Mouse (Mus musculus): Measurements from ENCODE around the gene Sik3.

Sik3 gene

DNA sequence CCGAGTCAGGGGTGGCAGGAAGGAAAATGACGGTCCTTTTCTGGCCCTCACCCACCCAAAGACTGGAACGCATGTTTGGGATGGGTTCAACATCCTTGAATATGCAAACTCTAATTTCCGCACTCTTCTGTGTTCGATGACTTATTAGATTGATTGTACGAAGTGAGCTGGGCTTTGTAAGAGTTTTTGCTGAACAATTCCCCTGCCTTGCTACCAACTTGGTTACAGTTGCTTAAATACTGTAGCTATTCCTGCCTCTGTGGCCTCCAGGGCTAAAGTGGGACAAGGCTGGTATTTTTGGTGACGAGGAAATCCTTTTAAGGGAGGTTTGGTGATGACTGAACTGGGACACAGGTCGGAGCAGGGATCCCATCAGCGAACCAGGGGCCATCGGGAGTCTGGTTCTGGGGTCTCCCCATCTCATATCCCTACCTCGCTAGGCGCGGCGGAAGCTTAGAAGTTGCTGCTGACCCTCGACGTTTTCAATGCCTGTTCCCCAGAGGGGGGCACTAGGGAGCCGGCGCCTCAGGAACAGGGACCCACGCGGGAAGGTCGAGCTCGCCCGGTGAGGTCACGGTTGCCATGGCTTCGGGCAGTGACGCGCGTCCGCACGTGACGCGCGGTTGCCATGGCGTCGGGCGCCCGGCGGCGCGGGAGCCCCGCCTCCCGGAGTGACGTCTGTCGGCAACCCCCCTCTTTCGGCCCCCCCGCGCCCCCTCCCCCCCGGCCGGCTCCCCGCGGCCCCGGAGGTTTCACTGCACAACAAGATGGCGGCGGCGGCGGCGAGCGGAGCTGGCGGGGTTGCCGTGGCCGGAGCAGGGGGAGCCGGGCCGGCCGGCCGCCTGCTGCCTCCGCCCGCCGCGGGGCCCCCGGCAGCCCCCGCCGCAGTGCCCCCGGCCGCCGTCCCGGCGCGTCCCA lies at the start of gene Sik3, which contains the start of gene Pafah1b2:
TSS of gene Sik3 (plus strand) at position 730 of the 918 bp plus-strand sequence.
TSS of gene Pafah1b2 (minus strand) at position 600 of the 918 bp plus-strand sequence.
- DNase-seq (ENCODE audit: low read depth, low spot score): peak; percentile 86

- DNase-seq (ENCODE audit: low read depth, low spot score): no peak
These were observed 49.0 kb upstream of the Sik3 start for GRCm38 (mm10) chr9:45963577-45963976.

- DNase-seq (ENCODE audit: low read depth, low spot score): no peak
These were observed 35.7 kb upstream of the Sik3 start for GRCm38 (mm10) chr9:45976884-45977283.

DNA sequence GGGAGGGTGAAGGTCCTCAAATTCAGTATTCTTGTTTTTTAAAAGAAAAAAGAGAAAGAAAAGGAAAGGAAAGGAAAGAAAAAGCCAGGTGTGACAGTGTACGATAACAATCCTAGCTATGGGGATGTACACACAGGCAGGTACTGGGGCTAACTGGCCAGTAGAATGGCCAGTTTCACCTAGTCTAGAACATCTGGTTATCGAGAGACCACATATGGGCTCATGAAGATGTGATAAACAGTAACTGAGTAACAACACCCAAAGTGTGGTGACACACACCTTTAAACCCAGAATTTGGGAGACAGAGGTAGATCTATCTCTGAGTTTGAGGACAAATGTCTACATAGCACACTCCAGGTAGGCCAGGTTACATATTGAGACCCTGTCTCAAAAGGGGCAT lies 32.8 kb upstream of the Sik3 start:
- no peak for DNase-seq (ENCODE audit: low read depth, low spot score)

DNA sequence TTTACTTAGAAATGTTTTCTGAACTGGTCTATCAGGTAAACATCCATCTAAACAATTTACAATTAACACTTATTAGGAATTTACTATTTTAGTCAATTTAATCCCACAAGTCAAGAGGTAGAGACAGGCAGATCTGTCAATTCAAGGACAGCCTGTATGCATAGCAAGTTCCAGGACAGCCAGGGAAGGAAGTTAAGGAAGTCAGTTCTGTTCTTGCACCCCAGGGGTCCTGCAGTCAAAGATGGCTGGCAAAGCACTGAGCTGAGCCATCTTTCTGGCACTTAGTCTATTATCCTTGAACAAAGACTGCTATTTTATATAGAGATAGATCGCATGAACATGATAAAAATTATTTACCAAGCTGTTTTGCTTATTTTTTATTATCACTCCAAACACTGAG lies 32.0 kb upstream of the Sik3 start:
- no peak for DNase-seq (ENCODE audit: low read depth, low spot score)

GRCm38 (mm10) chr9:45981331-45981730 lies 31.3 kb upstream of the Sik3 start:
- no peak for DNase-seq (ENCODE audit: low read depth, low spot score)

DNA sequence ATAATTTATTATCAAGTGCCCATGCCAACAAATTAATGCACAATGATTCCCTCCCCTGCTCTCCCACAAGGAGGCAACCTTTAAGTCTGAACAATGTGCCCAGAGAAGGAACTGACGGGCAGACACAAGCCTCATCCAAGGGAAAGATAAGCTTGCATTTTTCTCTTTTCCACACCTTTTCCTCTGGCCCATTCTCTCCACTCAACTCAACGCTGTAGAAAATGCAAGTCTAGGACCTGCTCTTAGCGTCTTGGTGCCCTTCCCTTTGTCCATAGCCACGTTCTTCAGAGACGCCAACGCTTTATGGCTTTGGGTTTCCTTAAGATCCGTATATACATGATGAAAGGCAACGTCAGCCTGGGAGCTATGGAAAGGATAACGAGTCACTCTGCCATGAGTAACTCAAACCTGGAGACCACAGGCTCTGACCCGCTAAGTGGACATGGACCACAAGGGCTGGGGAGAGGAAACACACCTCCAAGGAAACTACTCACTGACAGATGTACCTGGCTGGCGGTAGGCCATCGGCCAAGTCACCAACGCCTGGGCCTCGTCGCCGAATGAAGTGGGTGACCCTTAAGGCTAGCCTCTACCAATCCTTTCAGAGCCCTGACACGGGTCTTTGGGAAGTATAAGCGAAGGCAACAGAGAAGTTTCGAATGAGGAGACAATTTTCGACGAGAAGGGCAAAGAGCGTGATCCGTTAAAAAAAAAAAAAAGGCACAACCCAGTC lies 28.8 kb upstream of the Sik3 start:
- DNase-seq (ENCODE audit: low read depth, low spot score): no peak

DNA sequence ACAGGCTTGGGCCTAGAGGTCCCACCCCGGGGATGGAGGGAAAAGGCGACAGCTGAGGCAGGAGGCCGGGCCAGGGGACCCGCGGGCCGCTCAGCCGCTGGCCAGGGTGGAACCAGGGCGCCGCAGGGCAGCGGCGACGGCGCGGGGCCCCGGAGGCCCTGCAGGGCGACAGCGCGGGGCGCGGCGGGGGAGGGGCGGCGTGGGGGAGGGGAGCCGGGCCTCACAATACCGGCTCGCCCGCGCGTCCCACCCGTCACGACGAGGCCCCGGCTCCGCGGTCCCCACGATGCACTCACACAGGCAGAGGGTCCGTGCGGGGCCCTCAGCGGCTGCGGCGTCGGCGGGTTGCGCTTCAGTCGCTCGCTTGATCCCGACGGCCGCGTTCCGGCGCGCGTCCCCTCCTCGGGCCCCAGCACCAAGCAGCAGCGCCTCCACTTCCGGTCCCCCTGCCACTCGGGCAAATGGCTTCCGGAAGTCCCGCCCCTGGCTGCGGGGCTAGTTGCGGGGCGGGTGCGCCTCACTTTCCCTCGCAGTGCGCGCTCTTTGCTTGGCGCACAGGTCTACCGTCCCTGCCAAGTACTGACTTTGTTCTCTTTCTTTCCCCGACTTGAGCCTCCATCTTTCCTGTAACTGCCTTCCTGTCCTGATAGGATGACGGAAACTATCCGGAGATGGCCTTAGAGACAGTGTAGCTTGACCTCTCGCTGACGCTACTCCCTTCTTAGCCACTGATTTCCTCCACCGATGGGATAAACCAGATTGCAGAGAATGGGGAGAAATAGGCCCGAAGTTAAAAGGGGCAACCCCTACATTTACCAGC lies 28.0 kb upstream of the Sik3 start:
- DNase-seq (ENCODE audit: low read depth, low spot score): peak; percentile 79

DNA sequence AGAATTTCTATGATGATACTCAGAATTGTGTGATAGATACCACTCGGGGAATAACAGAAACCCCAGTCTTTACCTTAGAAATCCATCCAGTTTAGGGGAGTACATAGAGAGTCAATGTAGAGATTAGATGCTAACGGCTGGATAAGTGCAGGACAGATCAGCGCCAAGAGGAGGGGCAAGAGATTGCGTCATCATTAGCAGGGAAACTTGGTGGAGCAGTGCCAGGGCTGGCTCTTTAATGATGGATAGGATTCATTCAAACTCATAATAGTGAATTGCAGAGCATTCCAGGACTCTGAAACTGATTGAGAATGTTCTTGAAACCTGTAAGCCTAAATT lies 27.4 kb upstream of the Sik3 start:
- no peak for DNase-seq (ENCODE audit: low read depth, low spot score)

DNA sequence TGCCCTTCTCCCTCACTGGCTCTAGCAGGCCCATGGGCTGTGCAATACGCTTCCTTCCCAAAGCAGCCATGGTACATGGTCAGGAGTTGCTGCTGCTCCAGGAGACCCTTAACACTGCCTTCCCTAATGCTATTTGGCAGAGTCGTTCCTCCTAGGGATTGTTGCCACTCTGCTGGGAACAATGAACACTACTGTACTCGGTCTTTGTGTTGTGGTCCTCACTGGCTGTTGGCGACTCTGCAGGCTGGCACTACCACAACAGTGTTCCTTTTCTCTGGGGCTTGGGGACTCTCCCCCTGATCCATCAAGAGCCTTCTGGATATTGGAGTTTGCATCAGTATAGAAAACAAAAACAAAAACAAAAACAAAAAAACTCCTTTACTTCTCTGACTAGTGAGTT lies 13.6 kb upstream of the Sik3 start:
- DNase-seq (ENCODE audit: low read depth, low spot score): peak; percentile 39

DNA sequence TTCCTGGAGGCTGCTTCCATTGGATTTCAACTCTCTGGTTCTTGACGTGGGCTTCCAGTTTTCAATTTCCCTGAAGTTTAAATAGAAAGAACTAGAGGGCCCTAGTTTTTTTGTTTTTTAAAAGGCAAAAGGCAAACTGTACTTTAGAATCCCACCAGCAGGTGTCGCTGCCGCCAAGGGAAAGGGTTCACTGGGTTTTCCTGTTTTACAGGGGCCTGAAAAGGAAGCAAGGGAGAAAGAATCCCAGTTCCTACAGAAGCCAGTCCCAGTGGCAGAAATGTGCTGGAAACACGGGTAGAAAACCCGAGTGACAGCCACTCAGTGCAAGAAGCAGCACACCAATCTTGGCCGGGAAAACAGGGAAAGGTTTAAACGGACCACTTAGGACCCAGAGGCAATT lies 8.9 kb upstream of the Sik3 start:
- DNase-seq (ENCODE audit: low read depth, low spot score): no peak

- no peak for DNase-seq (ENCODE audit: low read depth, low spot score)
These were observed 8.1 kb upstream of the Sik3 start for GRCm38 (mm10) chr9:46004529-46004928.

- no peak for DNase-seq (ENCODE audit: low read depth, low spot score)
These were observed 6.4 kb upstream of the Sik3 start for GRCm38 (mm10) chr9:46006224-46006623.

DNA sequence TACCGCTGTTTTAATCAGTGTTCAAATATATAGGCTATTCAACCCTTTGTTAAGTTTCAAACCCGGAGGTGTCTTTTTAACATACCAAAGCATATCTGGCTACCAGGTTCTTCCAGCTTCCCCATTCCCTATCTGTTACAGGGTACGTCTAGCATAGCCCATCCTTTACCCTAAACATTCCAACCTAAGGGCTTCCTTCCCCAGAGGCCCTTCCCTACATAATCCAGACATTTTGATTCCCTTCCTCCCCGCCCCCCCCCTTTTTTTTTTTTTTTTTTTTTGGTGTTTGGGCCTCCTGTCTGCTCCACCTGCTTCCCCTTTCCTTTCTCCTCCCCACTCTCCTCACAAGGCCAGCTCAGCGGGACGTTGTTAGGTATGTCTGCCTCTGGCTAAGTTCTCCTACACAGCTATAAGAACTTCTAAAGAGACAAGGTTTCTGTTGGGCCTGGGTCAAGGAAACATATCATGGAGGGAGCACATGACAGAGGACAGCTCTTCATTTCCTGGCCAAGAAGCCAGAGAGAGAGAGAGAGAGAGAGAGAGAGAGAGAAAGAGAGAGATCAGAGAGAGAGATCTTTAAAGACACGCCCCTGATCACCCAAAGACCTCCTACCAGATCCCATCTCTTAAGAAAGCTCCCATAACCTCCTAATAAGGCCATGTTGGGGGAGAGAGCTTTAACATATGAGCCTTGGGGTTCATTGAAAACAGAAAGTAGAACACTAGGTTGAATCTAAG lies 3.5 kb upstream of the Sik3 start:
- DNase-seq (ENCODE audit: low read depth, low spot score): no peak

- no peak for DNase-seq (ENCODE audit: low read depth, low spot score)
These were observed 3.0 kb upstream of the Sik3 start for GRCm38 (mm10) chr9:46009669-46009983.

GRCm38 (mm10) chr9:46011094-46011970 lies 1.3 kb upstream of the Sik3 start:
- no peak for DNase-seq (ENCODE audit: low read depth, low spot score)

- DNase-seq (ENCODE audit: low read depth, low spot score): no peak
These were observed 478 bp downstream of the Sik3 start for GRCm38 (mm10) chr9:46013009-46013586.

DNA sequence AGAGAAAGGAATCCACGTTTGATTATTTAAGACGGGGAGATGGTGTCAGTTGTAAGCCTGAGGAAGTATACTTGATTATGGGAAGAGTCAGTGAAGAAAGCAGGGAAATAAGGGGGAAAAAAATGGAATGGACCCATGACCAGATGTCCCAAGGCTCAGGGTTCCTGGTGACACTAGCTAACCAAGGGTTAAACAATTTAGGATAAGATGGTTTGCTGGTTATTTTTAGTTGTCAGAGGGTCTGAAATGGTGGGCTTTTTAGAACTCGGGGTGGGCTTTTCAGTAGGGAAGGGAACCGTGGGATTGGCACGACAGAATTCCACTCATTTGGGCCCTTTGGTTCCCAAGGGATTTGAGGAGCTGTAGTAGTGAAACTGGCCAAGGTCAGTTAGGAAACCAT lies 996 bp downstream of the Sik3 start:
- no peak for DNase-seq (ENCODE audit: low read depth, low spot score)

- DNase-seq (ENCODE audit: low read depth, low spot score): no peak
These were observed 1.6 kb downstream of the Sik3 start for GRCm38 (mm10) chr9:46014251-46014681.

DNA sequence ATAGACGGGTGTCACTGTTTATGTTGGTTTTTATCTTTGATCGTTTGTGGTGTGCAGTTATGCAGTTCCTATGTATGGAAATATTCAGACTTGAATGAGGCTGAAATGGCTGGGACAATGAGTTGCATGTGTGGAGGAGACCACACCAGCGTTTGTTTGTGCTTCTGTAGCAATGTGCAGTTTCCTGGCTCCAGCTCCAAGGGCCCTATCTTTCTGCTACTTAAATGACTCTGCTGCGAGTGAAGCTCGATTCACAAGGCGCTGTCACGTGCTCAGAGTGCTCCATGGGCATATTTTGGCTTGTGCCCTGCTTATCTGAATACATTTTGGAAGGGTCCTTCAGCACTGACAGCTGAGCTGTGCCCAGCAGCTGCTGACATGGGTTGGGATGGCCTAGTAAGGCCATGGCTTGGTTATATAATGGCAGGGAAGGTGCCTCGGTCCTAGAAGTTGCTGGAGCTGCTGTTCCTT lies 2.5 kb downstream of the Sik3 start:
- DNase-seq (ENCODE audit: low read depth, low spot score): peak; percentile 58

All from telencephalon, adult 2 months (tissue).